Mouse (Mus musculus) ES-E14 (cell line): ENCODE results near the gene Ccdc113.

Experiments
- CHD2 ChIP-seq: IDR thresholded peaks from 2 replicates; pipeline ENCODE4 v1.6.1; 2014; ENCODE audit warnings: mild to moderate bottlenecking, low read depth, low read length, inconsistent platforms
- HCFC1 ChIP-seq: IDR thresholded peaks from 2 replicates; pipeline ENCODE4 v1.6.1; 2012; ENCODE audit warnings: low read length, inconsistent platforms, borderline replicate concordance; ENCODE audit not compliant: insufficient read depth
- MAFK ChIP-seq: IDR thresholded peaks from 2 replicates; pipeline ENCODE4 v1.6.1; 2014; ENCODE audit warnings: mild to moderate bottlenecking, low read depth, low read length, inconsistent platforms; ENCODE audit not compliant: insufficient read depth
- ZNF384 ChIP-seq: IDR thresholded peaks from 2 replicates; pipeline ENCODE4 v1.6.1; 2012; ENCODE audit warnings: low read depth, low read length, inconsistent platforms

GRCm38 (mm10) chr8:95545815-95546214 lies 11.9 kb downstream of the Ccdc113 start:
- TF ChIP-seq ZNF384 (no peak), HCFC1 (no peak), MAFK (no peak), CHD2 (no peak)
